Mouse (Mus musculus) adipocyte (in vitro differentiated cells): Measurements from ENCODE around the gene Prok1.

ENCODE experiments used
- DNase-seq: peaks from one replicate; pipeline ENCODE4 v3.0.0-alpha.2; 2016; ENCODE audit warnings: low spot score

Prok1 gene

DNA sequence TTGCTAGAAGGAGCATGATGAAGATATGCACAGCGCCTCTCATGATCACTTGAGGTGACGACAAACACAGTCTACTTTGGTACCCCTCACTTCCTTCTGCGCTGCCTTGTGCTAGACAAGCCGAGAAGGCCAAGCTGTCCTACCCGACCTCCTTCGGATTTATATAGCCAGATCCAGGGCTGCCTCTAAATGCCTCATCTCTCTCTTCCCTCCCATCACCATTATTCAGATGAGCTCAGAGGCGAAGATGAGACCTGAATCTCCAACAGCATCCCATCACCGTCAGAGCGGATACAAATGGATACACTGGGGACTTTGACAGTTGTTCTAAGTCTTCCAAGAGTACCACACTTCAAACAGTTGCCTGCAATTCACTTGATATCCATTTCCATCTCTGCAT lies at the start of gene Prok1:
Gene Prok1 (minus strand): TSS at position 101 of the 400 bp plus-strand sequence.
- no peak for DNase-seq

DNA sequence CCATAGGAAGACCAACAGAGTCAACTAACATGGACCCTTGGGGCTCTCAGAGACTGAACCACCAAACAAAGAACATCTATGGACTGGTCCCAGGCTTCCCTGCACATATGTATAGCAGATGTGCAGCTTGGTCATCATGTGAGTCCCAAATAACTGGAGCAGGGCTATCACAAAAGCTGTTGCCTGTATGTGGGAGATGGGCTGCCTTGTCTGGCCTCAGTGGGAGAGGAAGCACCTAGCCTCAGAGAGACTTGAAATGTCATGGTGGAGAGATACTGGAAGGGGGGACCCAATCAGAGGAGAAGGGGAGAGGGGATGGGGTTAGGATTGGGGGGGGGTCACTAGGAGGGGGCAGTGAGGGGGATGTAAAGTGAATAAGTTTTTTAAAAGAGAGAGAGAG lies 47.8 kb upstream of the Prok1 start:
- DNase-seq = no peak

DNA sequence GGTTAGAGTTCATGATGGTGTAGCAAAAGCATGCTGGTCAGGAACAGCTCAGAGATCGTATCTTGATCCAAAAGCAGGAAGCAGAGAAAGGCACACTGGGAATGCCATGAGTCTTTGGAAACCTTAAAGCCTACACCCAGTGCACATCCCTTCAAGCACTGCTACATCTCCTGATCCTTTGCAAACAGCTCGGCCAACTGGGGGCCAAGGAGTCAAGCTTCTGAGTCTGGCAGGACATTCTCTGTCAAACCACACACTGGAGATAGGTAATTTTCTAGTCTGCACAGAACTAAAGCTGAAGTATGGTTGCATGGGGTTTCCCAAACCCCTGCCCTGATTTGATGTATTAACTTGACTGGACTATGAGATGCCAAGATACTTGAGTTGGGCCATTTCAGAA lies 46.6 kb upstream of the Prok1 start:
- no peak for DNase-seq

DNA sequence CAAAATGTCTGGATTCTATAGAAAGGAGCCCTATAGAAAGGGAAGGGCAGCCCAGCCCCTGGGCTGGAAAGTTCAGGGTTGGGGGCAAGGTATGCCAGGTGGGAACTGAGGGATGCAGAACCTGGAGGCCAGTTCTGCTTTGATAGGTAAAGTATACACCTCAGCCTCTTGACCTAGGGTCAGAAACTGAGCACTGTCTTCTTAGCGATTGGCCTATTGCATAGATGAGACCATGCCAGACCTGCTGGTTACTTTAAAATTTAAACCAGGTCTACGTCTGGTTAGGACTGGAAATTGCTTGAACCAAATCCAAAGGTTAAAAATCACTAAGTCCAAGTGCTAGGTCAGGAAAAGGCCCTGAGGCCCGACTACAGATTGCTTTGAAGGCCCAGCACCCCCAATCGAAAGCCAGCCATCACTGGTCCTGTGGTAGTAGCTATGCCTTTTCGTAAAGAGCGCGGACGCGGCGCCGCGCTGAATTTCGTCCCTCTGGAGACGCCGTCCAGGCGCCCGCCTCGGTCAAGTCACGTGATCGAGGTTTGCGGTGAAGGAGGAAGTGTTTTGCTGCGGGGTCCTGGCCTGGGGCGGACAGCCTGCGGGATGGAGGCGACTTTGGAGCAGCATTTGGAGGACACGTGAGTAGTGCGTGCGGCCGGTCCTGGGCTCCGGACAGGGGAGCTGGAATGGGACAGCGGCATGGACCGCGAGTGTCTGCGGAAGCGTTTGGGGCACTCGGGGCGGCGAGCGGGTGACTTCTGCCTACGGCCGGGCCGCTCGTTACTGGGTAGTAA lies 39.2 kb upstream of the Prok1 start, which contains the start of gene Lamtor5:
Gene Lamtor5 (plus strand): TSS at position 380 of the 791 bp plus-strand sequence.
- DNase-seq = peak; percentile 79

DNA sequence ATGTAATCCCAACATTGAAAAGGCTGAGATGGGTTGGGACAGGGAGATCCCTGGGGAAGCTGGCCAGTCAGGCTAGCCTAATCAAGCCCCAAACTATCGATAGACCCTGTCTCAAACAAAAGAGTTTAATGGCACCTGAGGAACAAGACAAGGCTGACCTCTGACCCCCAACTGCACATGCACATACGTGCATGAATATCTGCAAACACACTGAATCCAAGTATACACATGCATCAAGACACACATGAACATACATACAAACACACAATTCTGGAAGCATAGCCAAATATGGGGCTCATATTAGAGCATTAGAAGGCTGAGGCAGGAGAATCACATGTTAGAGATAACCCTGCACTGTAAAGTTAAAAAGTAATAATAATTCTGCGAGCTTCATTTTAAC lies 37.1 kb upstream of the Prok1 start:
- DNase-seq = no peak

DNA sequence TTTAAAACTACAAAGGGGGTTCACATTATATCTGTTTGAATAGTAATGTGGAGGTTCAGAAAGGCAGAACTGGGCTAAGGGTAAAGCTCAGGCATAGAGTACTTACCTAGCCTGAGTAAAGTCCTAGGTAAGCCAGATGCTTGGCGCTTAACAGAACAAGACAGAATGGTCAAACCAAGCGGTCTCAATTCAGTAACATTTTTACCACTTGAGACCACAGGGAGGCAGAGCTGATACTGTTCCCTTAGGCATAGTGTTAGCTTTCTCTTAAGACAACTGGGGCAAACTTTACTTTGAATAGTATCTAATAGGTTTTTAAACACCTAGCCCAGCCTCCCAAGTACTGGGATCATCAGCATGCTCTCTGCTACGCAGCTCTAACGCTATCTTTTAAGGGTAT lies 36.5 kb upstream of the Prok1 start:
- peak; percentile 30 for DNase-seq

DNA sequence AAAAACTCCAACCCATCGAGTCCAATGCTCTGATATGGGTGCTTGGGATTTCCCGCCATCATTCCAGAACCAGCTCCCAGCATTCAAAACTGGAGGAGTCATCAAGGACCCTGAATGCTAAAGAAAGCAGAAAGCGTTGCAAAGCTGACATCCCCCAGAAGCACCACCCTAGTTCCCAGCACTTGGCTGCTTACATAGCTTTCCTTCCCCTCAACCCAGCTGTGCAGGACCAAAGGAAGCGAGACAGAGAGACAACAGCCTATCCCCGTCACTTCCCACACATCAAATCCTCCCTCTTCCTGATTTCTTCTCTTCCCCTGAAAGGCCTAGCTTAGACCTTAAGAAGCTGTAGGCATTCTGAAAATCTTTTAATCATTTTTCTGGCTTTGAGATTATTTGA lies 35.8 kb upstream of the Prok1 start:
- no peak for DNase-seq

DNA sequence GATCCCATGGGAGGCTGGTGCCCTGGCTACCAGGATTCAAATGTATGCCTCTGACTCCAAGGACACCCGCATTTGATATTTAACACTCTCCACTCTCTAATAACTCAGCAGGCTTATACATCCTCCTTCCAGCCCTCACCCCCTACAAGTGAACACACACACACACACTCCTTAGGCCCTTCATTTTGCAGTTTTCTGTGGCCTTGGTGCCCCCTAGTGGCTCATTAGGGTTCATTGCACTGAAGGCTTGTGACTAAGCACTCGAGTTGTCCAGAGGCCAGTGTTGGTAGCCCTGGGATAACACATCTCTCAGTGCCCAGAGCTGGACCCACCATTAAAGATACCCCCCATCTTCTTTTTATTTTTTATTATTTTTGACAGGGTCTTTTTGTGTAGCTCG lies 34.3 kb upstream of the Prok1 start:
- DNase-seq = peak; percentile 89

DNA sequence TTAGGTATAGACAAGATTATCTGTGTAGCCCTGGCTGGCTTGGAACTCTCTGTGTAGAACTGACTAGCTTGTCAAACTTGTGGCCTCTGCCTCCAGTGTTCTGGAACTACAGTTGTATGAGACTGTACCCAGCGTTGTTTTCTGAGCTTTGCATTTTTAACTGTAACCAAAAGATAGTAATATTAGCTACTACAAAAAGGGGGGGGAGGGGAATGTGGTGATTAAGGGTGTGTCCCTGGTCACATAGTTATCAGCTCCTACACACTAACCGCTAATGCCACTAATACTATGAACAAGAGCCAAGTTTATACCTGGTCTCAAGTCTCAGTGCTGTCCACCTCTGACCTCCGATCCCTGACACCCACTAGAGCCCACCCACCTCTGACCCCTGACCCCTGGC lies 32.9 kb upstream of the Prok1 start:
- DNase-seq = no peak

DNA sequence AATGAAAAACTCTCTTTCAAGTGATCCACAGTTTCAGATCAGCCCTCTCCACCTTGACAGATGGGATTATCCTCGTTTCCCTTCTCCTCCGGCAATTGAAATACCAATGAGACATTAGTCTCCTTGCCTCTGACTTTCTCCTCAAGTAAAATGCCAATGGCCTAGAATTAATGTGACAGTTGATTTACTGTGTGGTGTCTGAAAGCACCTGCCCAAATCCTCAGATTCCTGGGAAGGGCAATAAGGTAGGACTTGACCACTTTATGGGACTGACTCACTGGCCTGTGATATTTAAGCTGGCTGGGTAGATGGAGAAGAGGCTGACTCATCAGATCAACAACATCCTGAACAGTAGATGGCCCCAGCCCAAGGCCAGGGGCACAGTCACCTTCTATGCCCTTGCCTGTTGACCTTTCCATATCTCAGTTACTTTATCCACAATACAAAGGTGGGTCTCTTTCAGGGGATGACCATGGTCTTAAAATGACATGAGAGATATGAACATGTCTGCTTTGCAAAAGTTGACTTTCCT lies 27.4 kb upstream of the Prok1 start:
- DNase-seq = no peak

DNA sequence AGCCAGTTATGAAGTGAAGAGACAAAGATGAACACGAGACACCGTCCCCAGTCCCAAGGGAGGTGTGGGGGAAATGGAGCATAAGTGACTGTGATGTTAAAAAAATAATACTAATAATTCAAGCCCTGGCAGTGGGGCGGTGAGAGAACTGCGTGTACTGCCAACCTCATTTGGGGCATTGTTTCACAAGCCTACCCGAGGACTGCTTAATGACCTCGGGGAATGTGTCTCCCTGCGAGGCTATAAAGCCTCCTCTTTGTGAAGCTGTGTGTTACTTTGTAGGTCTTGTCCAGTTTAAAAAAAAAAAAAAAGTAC lies 22.3 kb upstream of the Prok1 start:
- DNase-seq = peak; percentile 92

DNA sequence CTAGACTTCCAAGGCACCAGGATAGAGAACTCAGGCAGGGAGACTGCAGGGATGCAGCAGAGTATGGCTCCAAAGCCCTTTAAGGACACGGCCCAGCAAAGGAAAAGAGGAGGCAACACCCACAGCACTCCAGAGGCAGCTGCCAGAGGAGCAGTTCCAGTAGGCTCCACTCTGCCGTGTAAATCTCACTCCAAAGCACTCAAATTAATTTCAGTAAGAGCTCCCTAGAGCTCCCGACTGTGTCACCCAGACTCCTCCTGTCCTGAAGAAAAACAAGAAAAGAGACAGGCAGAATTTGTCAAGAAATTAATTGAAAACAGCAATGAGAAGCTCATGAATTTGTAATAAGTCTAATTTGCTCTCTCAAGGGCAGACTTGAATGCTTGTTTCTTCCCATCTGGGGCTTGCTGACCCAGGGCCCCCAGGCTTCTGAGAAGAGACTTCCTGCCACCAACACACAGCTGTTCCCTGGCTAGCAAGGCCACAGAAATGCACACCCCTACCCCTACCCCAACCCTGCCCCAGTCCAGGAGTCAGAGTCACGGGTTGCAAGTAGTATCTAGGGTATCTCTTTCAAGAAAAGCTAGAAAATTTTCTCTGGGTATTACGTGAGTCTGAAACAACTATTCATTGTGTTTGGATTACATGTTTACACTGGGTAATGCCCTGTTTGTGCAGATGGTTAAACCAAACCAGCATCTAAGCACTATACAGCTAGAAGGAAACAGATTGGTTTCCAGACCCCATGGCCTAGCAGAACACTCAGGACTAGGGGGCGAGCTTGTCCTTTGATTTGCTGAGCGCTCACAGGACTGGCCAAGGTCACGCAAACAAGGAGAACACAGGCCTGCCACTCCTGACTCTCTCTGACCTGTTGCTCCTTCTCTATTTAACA lies 21.7 kb upstream of the Prok1 start:
- DNase-seq = peak; percentile 64

DNA sequence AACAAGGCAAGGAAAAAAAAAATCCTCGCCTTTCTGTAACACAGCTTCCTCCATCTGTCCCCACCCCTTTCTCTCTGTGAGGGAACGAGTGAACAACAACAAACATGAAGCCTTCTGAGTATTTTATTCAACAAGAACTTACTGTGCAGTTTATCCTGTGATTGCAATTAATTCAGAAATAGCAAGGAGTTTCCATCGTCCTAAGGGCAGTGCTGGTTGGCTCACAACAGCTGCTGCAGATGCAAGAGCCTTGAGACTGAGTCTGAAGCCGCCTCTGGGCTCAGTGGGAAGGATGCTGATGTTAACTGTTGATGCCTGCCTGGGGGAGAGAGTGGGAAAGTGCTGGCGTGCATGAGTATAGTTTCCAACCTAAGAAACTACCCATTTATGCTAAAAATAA lies 18.4 kb upstream of the Prok1 start:
- DNase-seq = no peak

DNA sequence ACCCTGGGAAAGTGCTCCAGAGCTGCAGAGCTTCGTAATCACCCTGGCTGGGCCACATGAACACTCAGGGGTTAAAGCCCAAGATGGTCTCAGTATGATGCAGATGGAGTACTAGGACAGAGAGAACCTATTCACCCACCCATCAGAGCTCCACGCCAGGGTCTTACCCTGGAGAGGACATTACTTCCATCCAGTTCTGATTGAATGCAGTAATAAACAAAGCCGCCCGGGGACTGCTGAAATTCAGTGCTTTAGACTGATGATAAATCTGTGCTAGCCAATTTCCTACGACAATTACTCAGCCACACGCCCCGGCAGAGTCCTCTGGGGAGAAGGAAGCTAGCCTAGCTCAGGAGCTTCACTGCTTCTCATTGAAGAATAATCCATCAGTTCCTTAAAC lies 17.2 kb upstream of the Prok1 start:
- DNase-seq = no peak

DNA sequence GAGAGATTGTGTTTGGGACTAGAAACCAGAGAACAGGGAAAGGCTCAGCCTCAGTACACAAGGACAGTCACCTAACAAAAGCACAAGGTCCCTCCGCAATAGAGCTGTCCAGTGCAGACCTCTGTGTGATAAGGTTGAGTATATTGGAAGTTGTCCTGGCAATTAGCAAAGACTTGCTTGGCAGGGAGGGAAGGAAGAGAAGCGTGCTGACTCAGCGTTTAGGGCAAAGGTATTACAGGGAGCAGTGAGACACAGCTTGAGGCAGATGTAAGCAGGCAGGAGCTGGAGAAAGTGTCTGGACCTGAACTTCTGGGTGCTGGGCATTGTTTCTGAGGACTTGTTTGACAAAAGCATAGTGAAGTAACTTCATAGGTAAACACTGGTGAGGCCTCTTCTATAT lies 16.5 kb upstream of the Prok1 start:
- DNase-seq = peak; percentile 55

DNA sequence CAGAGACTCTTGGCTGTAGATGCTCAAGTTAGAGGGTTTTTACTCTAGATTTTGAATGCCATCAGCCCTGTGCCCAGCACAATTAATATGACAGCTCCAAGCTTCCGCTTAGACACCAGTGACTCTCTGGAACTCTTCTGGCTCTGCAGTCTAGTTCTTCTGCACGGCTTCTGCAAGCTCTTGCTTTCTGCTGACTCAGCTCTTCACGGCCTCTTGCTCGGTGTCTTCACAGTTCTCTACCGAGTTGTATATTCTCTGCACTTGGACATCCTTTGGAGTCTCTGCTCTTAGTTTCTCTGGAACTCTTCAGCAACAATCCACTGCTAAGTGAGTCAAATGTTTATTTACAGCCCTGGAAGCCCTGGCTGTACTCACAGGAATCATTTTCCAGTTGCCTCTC lies 14.4 kb upstream of the Prok1 start:
- DNase-seq = peak; percentile 30

DNA sequence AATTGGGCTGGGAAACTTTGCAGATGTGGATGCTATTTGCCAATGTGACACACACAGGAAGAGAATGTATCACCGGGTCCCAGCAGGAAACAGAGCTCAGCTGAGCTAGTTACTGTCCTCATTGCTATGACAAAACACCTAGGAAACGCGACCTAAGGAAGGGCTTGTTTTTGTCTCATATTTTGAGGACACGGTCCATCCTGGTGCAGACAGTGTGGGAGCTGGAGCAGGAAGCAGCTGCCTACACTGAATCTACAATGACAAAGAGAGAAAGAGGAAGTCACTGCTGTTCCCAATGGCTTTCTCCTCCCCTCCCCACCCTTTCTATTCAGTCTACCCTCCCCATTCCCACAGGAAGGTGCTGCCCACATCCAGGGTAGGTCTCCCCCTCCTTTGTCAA lies 12.5 kb upstream of the Prok1 start:
- DNase-seq = no peak

DNA sequence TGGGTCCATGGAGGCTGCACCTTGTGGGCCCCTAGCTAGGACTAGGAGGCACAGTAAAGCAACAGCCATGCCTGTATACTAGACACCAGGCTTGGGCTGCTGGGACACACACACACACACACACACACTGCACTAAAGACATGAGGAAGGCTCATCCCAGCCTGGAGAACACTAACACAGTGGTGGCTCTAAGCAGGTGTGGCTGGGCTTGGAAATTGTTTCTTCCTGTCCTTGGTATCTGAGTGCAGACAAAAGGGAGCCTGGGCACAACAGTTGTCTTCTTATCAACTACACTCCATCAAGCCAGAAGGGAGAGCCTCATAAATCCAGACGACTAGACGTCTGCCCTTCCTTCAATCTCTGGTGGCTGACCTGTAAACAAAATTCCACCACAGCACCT lies 10.8 kb upstream of the Prok1 start:
- no peak for DNase-seq

DNA sequence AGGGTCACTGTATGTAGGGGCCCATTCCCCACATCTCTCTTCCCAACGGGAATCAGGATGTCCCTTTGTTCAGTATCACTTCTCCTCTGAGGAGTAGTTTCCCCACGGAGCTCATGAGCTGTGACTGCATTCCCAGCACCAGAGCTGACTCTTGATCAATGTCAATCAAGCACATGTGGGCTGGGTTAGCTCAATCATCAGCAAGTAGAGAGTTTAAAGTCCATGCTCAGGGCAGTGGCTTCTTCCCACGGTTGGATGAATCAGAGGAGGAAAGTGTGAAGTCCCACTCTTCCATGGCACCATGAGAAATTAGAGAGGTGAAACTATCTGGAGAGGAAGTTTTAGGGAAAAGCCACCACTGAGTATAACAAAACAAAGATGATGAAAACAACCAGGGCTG lies 9.5 kb upstream of the Prok1 start:
- no peak for DNase-seq

DNA sequence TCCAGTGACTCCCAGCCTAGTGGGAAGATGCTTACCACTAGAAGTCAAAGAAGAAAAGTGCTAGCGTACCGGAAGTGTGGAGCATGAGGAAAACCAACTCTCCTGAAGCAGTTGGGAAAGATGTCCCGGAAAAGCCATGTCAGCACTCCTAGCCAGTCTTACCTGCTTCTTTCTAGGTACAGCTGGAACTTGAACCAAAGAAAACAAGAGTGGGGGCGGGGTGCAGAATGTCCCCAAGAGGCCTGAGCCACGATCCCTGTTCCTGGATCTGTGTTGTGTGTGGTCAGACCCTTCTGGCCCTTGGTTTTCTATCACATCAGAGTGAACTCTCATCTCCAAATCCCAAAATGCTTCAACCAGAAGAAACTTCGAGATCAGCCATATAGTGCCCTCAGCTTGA lies 7.4 kb upstream of the Prok1 start:
- DNase-seq = no peak

DNA sequence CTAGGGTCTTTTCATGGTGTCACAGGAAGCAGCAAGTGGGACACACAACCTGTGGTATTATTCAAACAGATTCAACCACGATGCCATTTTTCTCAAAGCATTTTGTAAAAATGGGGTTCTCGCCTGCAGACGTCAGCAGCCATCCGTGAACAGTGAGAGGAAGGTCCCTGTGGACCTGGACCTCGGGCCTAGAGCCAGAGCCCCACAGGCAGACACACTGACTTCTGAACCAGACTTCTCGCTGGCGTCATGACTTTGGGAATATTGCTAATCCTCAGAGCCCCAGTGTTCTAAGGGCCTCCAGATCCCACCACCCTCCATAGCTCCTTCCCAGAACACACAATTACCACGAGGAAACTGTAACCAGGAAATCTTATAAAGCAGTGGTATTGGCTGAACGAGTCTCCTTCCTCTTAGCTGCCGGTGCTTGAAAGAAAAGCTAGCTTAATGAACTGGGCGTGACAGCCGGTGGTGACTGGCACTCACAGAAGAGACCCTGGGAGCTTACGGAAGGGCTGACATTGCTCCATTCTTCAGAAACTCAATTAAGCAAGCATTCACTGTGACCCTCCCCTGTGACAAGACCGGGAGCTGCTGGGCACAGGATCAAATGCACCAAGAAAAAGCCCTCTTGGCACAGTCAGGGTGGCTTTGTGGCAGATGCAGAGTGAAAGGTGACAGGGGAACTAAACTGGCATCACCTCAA lies 2.0 kb upstream of the Prok1 start:
- no peak for DNase-seq

DNA sequence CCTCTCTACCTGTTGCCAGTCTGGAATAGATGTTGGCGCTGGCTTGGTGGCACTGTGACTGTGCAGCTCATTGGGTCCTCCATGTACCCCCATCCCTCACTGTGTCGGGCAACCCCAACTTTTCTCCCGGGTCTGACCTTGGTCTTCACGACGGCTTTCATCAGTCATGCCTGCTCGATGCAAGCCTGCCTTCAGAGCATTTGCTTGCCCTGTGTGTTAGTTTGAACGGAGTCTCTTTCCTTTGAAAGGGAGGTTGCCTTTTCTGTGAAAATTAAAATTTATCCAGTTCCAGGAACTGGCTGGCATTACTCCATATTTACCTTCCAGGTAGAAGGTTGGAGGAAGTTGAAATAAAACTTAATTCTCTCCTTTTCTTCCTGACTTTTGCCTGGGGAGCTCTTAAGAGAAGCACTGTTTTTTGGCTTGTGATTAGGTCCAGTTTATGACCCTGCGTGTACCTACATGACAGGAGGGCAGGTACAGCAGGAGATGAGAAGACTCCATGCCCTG lies 981 bp downstream of the Prok1 start:
- no peak for DNase-seq
